Comparison of ENCODE assay signal across 9 mouse cellular contexts in genomic region chr1:39949205-39949604, GRCm38 (mm10). TPM values are rescaled to one million over a fixed set of nuclear protein-coding genes. Genes with fewer than 3 reads are reported as not detected.
A peak's percentile ranks its signal among the peaks of the same experiment; 100 is the strongest.
DNase-seq lines count a peak whose midpoint lies in the region; ATAC-seq and TF ChIP-seq lines count a peak whose summit lies in the region.
"Had no signal": no experiment of that assay in that cellular context is flagged by ENCODE, and none has a peak within 500 bp of the region (broad histone marks: within the 10 kb centered on the region; RNA-seq: fewer than 3 reads in every experiment).

No protein-coding gene starts in this region.

- no peak overlapping the region for H3K9ac ChIP-seq in forebrain, embryonic 15.5 days (replicated peaks)

- ATAC-seq in forebrain, embryonic 15.5 days (replicated peaks): no peak
- peak; percentile 85 for ATAC-seq in megakaryocyte progenitor cell, adult 5-6 weeks (replicated peaks; ENCODE audit: poor library complexity)

- no peaks in the 10 kb centered on the region for H3K27me3 ChIP-seq in forebrain, embryonic 15.5 days

- no peak for DNase-seq in layer of hippocampus, adult 2 months (ENCODE audit: low spot score in 2 of 2)
- no peak for DNase-seq in layer of hippocampus, adult 8-10 months (ENCODE audit: low spot score in 2 of 2)
- peak; percentile 59 for DNase-seq in T-cell, adult 2 months (ENCODE audit: low spot score)
- no peak for DNase-seq in right cerebral cortex, postnatal 14 days
- no peak for DNase-seq in embryo, embryonic 11 days
- DNase-seq in spleen, adult 18-20 months: no peak

- peak; percentile 26 for TF ChIP-seq CTCF in layer of hippocampus, adult 2 months (conservative IDR thresholded peaks at IDR 0.05)

- no peak overlapping the region for H3K4me2 ChIP-seq in forebrain, embryonic 15.5 days (replicated peaks)

- H3K9me3 ChIP-seq in forebrain, embryonic 15.5 days: no peaks in the 10 kb centered on the region
- H3K9me3 ChIP-seq: embryonic facial prominence, embryonic 10.5 days had no signal

- H3K27ac ChIP-seq in layer of hippocampus, adult 2 months: peak overlapping the region; percentile 89
- peak overlapping the region; percentile 87 for H3K27ac ChIP-seq in forebrain, embryonic 15.5 days (replicated peaks)
- H3K27ac ChIP-seq: embryonic facial prominence, embryonic 10.5 days had no signal

- WGBS in forebrain, embryonic 15.5 days: 40% methylated on average over 5 of the region's 5 CpGs

- H3K4me1 ChIP-seq in forebrain, embryonic 15.5 days: peaks cover 92% of the 10 kb centered on the region

- no peak overlapping the region for H3K4me3 ChIP-seq in layer of hippocampus, adult 2 months
- no peak overlapping the region for H3K4me3 ChIP-seq in forebrain, embryonic 15.5 days
- H3K4me3 ChIP-seq: embryonic facial prominence, embryonic 10.5 days had no signal

- no peaks in the 10 kb centered on the region for H3K36me3 ChIP-seq in forebrain, embryonic 15.5 days
- H3K36me3 ChIP-seq: embryonic facial prominence, embryonic 10.5 days had no signal

RNA-seq across cellular contexts. Expression of gene Map4k4, which starts 48.5 kb away (rescaled TPM):
- total RNA-seq in layer of hippocampus, adult 2 months (2021): 100 to 1,000 TPM; 134 to 145 TPM
- total RNA-seq in layer of hippocampus, adult 8-10 months (2022): 100 to 1,000 TPM; 127 to 159 (median 152) TPM
- 55.7 and 60.2 TPM in 2 replicates for polyA plus RNA-seq in forebrain, embryonic 15.5 days (2015; fragmentation: Nextera tagmentation; extraction: Ambion mirVana)
- total RNA-seq in megakaryocyte progenitor cell, adult 5-6 weeks (2015): 13.3 and 19.2 TPM in 2 replicates
- total RNA-seq in megakaryocyte progenitor cell, adult 5-6 weeks (2017): 42.5 and 66.7 TPM in 2 replicates
